Mouse (Mus musculus) cerebellum, adult 2 months (tissue): ENCODE data around the gene AI987944. TPM values are rescaled to one million over a fixed set of nuclear protein-coding genes. Genes with fewer than 3 reads are reported as not detected.

Source experiments
- DNase-seq, 2 experiments: peaks; one replicate each; pipeline ENCODE4 v3.0.0; 2021
- H3K27ac ChIP-seq: fragments of 200-500 bp; 2 replicates; pipeline ENCODE4 v1.5.1; 2012; ENCODE audit warnings: low read length, control low read depth, inconsistent platforms; ENCODE audit not compliant: insufficient read depth
- H3K27me3 ChIP-seq: fragments of 200-500 bp; 2 replicates; pipeline ENCODE4 v1.6.1; 2012; ENCODE audit warnings: inconsistent platforms, mild to moderate bottlenecking, low read length, moderate library complexity; ENCODE audit not compliant: control insufficient read depth, insufficient read depth
- H3K4me1 ChIP-seq: fragments of 200-500 bp; 2 replicates; pipeline ENCODE4 v1.6.1; 2011; ENCODE audit warnings: low read length; ENCODE audit not compliant: control insufficient read depth, insufficient read depth
- H3K4me3 ChIP-seq: fragments of 200-500 bp; replicated peaks from 2 replicates; pipeline ENCODE3; 2011; ENCODE audit warnings: mild to moderate bottlenecking, low read depth, low read length, control low read depth; ENCODE audit not compliant: insufficient read depth
- CTCF ChIP-seq: fragments of 200-500 bp; IDR thresholded peaks from 2 replicates; pipeline ENCODE4 v1.5.1; 2011; ENCODE audit warnings: low read depth, mild to moderate bottlenecking, control low read depth, low read length, moderate library complexity, borderline replicate concordance; ENCODE audit not compliant: insufficient read depth
- POLR2A ChIP-seq: fragments of 200-500 bp; IDR thresholded peaks from 2 replicates; pipeline ENCODE4 v1.6.1; 2011; ENCODE audit warnings: low read length, control low read depth, borderline replicate concordance; ENCODE audit not compliant: insufficient read depth
- WGBS: fragments of 180-500 bp; shearing (Covaris S2); methylation state at CpG from one replicate; pipeline ENCODE4 v1.1.7; 2018; 5-methylcytosine and 5-hydroxymethylcytosine counted together
- polyA plus RNA-seq: library from polyadenylated mRNA; depleted of rRNA; stranded (reverse); fragments of >200 nt; gene quantifications from 2 replicates; pipeline ENCODE4 v1.2.3, GENCODE M21; 2012; rRNA removed

Gene AI987944
- polyA plus RNA-seq = 10.5 and 10.6 TPM in 2 replicates

- H3K4me3 ChIP-seq = peak within 1 kb of the TSS; percentile 90
- WGBS = under 1% methylated on average over 25 of the region's 25 CpGs
- H3K27ac ChIP-seq = peak within 1 kb of the TSS; percentile 94
- TF ChIP-seq CTCF (no peak), POLR2A (peak; percentile 50; the same call in 1 of the 2 replicates)
- DNase-seq = peak; percentile 82 to 88
- no peaks in the 10 kb centered on the region for H3K27me3 ChIP-seq
- H3K4me1 ChIP-seq = no peaks in the 10 kb centered on the region
Observed at GRCm38 (mm10) chr7:41393048-41393971, at the start of gene AI987944. AI987944 (minus strand) TSS chr7:41393379.

DNA sequence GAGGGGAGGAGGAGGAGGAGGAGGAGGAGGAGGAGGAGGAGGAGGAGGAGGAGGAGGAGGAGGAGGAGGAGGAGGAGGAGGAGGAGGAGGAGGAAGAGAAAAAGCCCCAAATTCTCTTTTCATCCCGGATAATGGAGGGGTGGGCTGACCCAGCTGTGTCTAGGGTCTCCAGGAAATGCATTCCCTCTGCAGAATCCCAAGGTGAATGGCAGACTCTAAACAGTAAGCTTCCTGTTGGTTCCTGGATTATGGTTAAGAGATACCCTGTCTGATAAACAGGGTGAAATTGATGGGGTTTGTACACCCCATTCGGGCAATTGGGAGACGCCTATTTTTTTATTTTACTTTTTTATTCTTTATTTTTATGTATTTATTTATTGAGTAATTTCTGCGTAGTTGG lies 951 bp upstream of the AI987944 start:
- TF ChIP-seq CTCF (no peak), POLR2A (no peak)
- Histone ChIP-seq H3K27ac (no peak overlapping the region), H3K4me1 (no peaks in the 10 kb centered on the region), H3K4me3 (no peak overlapping the region), H3K27me3 (no peaks in the 10 kb centered on the region)
- 78% methylated on average over 4 of the region's 4 CpGs for WGBS
- peak in 1 of 2 experiments; percentile 11 for DNase-seq

Other genes starting within 250 kb of the AI987944 start
- gene Gm5592, start 239.5 kb downstream of the AI987944 start, polyA plus RNA-seq = not detected in 2 replicates
- 0.41 and 0.49 TPM in 2 replicates for gene Vmn2r57, start 55.3 kb upstream of the AI987944 start, polyA plus RNA-seq
- gene Gm20449, start 106.0 kb upstream of the AI987944 start, polyA plus RNA-seq = 0.10 and 0.17 TPM in 2 replicates
- 4.8 and 4.9 TPM in 2 replicates for gene AW146154, start 106.5 kb upstream of the AI987944 start, polyA plus RNA-seq
- not detected in 2 replicates for gene Gm6871, start 180.3 kb upstream of the AI987944 start, polyA plus RNA-seq
- 17.3 and 18.6 TPM in 2 replicates for gene 2610021A01Rik, start 205.9 kb upstream of the AI987944 start, polyA plus RNA-seq
- 20.2 and 21.1 TPM in 2 replicates for gene Zfp788, start 239.8 kb upstream of the AI987944 start, polyA plus RNA-seq